Mouse (Mus musculus) gastrocnemius, postnatal 36 days (tissue): ENCODE measurements around the gene Olfr1306. TPM values are rescaled to one million over a fixed set of nuclear protein-coding genes. Genes with fewer than 3 reads are reported as not detected.

Source experiments
- DNase-seq, 2 experiments: peaks; one replicate each; pipeline ENCODE4 v3.0.0; 2022
- intact Hi-C: fragments of 180-260 bp; cut with DNase I; formaldehyde crosslinking; loops from one replicate; pipeline ENCODE4 v1.15.1; 2025
- long read RNA-seq, 2 experiments: library from polyadenylated mRNA; stranded (forward); transcript quantifications; one replicate each; pipeline ENCODE4 v2.0.0; 2021
- total RNA-seq, 2 experiments: library from RNA; stranded (reverse); gene quantifications; 2 replicates each; pipeline ENCODE4 v1.2.3; 2021

Gene Olfr1306
- total RNA-seq = not detected
- long read RNA-seq, experiment 1 = 0 reads
- long read RNA-seq, experiment 2 = 0 reads

DNA sequence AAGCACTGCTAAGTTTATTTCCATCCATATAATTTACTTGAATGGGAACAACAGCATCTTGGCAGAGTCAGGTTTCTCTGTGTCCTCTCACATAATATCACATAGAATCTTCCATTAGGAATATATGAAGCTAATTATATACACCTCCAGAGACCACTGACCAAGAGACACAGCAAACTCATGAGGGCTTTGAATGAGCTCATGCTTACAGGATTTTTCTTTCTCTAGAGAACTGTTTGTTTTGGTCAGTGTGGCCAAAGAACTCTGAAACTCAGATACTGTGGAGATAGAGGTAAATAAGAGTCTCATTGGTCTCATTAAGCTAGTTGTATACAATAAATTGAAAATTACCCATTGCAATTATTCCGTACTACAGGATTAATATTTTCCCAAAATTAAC lies at the start of gene Olfr1306:
Gene Olfr1306, minus strand, starts transcription at position 101 of the 400 bp plus-strand sequence.
- intact Hi-C loops = no loop called here
- DNase-seq = no peak

DNA sequence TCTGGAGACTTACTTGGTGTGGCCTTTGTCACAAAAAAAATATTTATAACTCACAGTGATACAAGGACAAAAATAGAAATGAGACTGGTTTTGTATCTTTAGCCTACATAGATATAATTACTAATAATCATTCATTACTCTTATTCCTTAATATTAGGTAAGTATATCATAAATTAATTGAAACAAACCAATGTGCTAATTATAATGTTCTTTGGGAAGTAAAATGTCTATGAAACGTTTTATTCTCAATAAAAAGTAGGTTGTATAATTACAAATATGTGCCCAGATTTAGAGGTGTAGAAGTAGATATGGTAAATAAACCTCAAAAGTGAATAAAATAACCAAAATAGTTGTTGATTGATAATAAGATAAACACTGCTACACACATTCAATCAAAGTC lies 48.8 kb upstream of the Olfr1306 start, which contains the start of gene Olfr1308:
Gene Olfr1308, minus strand, starts transcription at position 101 of the 400 bp plus-strand sequence.
- intact Hi-C loops = no loop called here

DNA sequence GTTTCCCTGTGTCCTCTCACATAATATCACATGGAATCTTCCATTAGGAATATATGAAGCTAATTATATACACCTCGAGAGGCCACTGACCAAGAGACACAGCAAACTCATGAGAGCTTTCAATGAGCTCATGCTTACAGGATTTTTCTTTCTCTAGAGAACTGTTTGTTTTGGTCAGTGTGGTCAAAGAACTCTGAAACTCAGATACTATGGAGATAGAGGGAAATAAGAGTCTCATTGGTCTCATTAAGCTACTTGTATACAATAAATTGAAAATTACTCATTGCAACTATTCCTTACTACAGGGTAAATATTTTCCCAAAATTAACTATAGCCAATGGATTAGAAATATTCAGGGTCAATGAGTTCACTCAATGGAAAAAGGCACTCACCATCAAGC lies 33.3 kb upstream of the Olfr1306 start, which contains the start of gene Olfr1307:
Gene Olfr1307, minus strand, starts transcription at position 101 of the 400 bp plus-strand sequence.
- intact Hi-C loops = no loop called here
- no peak for DNase-seq

More for the DNA sequence above, 48.8 kb upstream of the Olfr1306 start, which contains the start of gene Olfr1308:
- no peak for DNase-seq

DNA sequence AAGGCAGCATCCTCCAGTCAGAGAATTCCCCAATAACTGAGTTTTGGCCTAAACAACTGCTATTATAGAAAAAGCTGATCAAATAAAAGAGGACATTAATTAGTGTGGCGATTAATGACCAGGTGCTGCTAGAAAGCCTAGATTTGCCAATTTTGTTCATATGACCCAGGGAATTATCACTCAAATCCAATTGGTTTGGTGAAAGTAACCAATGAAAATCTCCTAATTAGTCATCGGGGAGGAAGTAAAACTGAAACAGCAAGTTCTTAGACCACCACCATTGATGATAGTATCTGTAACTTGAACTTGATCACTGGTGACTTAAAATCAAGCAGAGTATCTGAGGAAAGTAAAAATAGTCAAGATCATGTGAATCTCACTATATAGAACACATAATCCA lies 39.0 kb downstream of the Olfr1306 start, which contains the start of gene Olfr1305:
Gene Olfr1305, minus strand, starts transcription at position 101 of the 400 bp plus-strand sequence.
- intact Hi-C loops = no loop called here
- no peak for DNase-seq

Other genes with a start within 250 kb of the Olfr1306 start
- gene Olfr1301, start 165.3 kb downstream of the Olfr1306 start, total RNA-seq = not detected
- gene Olfr1302, start 138.8 kb downstream of the Olfr1306 start, total RNA-seq = not detected
- not detected for gene Olfr1303, start 95.9 kb downstream of the Olfr1306 start, total RNA-seq
- gene Olfr1305, start 39.1 kb downstream of the Olfr1306 start, total RNA-seq = not detected
- gene Olfr1307, start 33.2 kb upstream of the Olfr1306 start, total RNA-seq = not detected
- not detected for gene Olfr1308, start 48.7 kb upstream of the Olfr1306 start, total RNA-seq
- gene Olfr1309, start 74.0 kb upstream of the Olfr1306 start, total RNA-seq = not detected
- gene Olfr1310, start 96.4 kb upstream of the Olfr1306 start, total RNA-seq = not detected
- gene Olfr1311, start 108.1 kb upstream of the Olfr1306 start, total RNA-seq = not detected
- gene Olfr1312, start 134.0 kb upstream of the Olfr1306 start, total RNA-seq = not detected
- not detected for gene Olfr1313, start 161.6 kb upstream of the Olfr1306 start, total RNA-seq
- gene Olfr1314, start 180.5 kb upstream of the Olfr1306 start, total RNA-seq = not detected
- not detected for gene Olfr1315-ps1, start 199.2 kb upstream of the Olfr1306 start, total RNA-seq
- not detected for gene Olfr1316, start 218.7 kb upstream of the Olfr1306 start, total RNA-seq
- not detected for gene Olfr1317, start 224.1 kb upstream of the Olfr1306 start, total RNA-seq
- not detected for gene Olfr1318, start 237.9 kb upstream of the Olfr1306 start, total RNA-seq